Mouse (Mus musculus) liver, adult 2 months (tissue): ENCODE measurements at regions not wholly inside any gene's neighbourhood (a gene's known extent, or its start where the extent isn't known, plus 50 kb on each side); places are given as distances from the start of the nearest gene placed in this dataset.
A peak's percentile ranks its signal among the peaks of the same experiment; 100 is the strongest.

Experiments
- DNase-seq: peaks from one replicate; pipeline ENCODE4 v3.0.0-alpha.2; 2011; ENCODE audit warnings: low read depth, low spot score; ENCODE audit errors: extremely low read depth
- H3K27ac ChIP-seq: fragments of 200-500 bp; replicated peaks from 2 replicates; pipeline ENCODE4 v1.5.1; 2012; ENCODE audit warnings: low read depth, mild to moderate bottlenecking, control low read depth, inconsistent platforms, low read length; ENCODE audit not compliant: insufficient read depth
- H3K27me3 ChIP-seq: fragments of 200-500 bp; 2 replicates; pipeline ENCODE4 v1.6.1; 2012; ENCODE audit warnings: mild to moderate bottlenecking, moderate library complexity, low read length, inconsistent platforms; ENCODE audit not compliant: control insufficient read depth, insufficient read depth
- H3K36me3 ChIP-seq: fragments of 200-500 bp; 2 replicates; pipeline ENCODE4 v1.6.1; 2012; ENCODE audit warnings: low read length, inconsistent platforms; ENCODE audit not compliant: control insufficient read depth, insufficient read depth
- H3K4me1 ChIP-seq: fragments of 200-500 bp; 2 replicates; pipeline ENCODE4 v1.6.1; 2011; ENCODE audit warnings: low read length; ENCODE audit not compliant: control insufficient read depth, insufficient read depth
- H3K4me3 ChIP-seq: fragments of 200-500 bp; 2 replicates; pipeline ENCODE4 v1.5.1; 2011; ENCODE audit warnings: low read depth, mild to moderate bottlenecking, control low read depth, low read length, moderate library complexity; ENCODE audit not compliant: insufficient read depth
- H3K79me2 ChIP-seq: fragments of 200-500 bp; 2 replicates; pipeline ENCODE4 v1.6.1; 2012; ENCODE audit warnings: inconsistent platforms, mild to moderate bottlenecking, low read length, moderate library complexity; ENCODE audit not compliant: control insufficient read depth, insufficient read depth
- H3K9ac ChIP-seq: fragments of 200-500 bp; 2 replicates; pipeline ENCODE4 v1.6.1; 2012; ENCODE audit warnings: low read depth, mild to moderate bottlenecking, control low read depth, inconsistent platforms, low read length
- CTCF ChIP-seq: fragments of 200-500 bp; IDR thresholded peaks from 2 replicates; pipeline ENCODE4 v1.5.1; 2011; ENCODE audit warnings: low read depth, low read length, control low read depth
- POLR2A ChIP-seq: fragments of 200-500 bp; IDR thresholded peaks from 2 replicates; pipeline ENCODE4 v1.6.1; 2011; ENCODE audit warnings: low read length, control low read depth; ENCODE audit not compliant: insufficient read depth; ENCODE audit errors: extremely low read depth
- WGBS: fragments of 180-500 bp; shearing (Covaris S2); methylation state at CpG from one replicate; pipeline ENCODE4 v1.1.7; 2018; 5-methylcytosine and 5-hydroxymethylcytosine counted together

GRCm38 (mm10) chr1:88968142-88968541 lies 102.1 kb upstream of the Sh3bp4 start:
- DNase-seq, result peak; percentile 11
- Histone ChIP-seq H3K27me3 (no peaks in the 10 kb centered on the region), H3K9ac (no peak overlapping the region), H3K4me1 (no peaks in the 10 kb centered on the region), H3K27ac (no peak overlapping the region), H3K36me3 (no peaks in the 10 kb centered on the region), H3K79me2 (no peaks in the 10 kb centered on the region), H3K4me3 (no peak overlapping the region)
- TF ChIP-seq CTCF (no peak), POLR2A (no peak)
- WGBS, result 80% methylated on average over 7 of the region's 7 CpGs

- 96% methylated on average over 7 of the region's 7 CpGs for WGBS
- H3K79me2 ChIP-seq, result no peaks in the 10 kb centered on the region
- H3K4me3 ChIP-seq, result no peak overlapping the region
- H3K4me1 ChIP-seq, result no peaks in the 10 kb centered on the region
- H3K9ac ChIP-seq, result no peak overlapping the region
- no peaks in the 10 kb centered on the region for H3K36me3 ChIP-seq
- H3K27ac ChIP-seq, result no peak overlapping the region
- no peak for DNase-seq
- no peak for TF ChIP-seq POLR2A
- TF ChIP-seq CTCF, result no peak
- H3K27me3 ChIP-seq, result no peaks in the 10 kb centered on the region
These were observed 101.2 kb upstream of the Sh3bp4 start for GRCm38 (mm10) chr1:88969016-88969415.

GRCm38 (mm10) chr1:88969630-88970029 lies 100.6 kb upstream of the Sh3bp4 start:
- 98% methylated on average over 3 of the region's 3 CpGs for WGBS
- Histone ChIP-seq H3K79me2 (no peaks in the 10 kb centered on the region), H3K27ac (no peak overlapping the region), H3K9ac (no peak overlapping the region), H3K4me1 (no peaks in the 10 kb centered on the region), H3K4me3 (no peak overlapping the region), H3K36me3 (no peaks in the 10 kb centered on the region), H3K27me3 (no peaks in the 10 kb centered on the region)
- no peak for DNase-seq
- no peak for TF ChIP-seq CTCF

GRCm38 (mm10) chr1:88976101-88976500 lies 94.1 kb upstream of the Sh3bp4 start:
- H3K27ac ChIP-seq, result no peak overlapping the region
- TF ChIP-seq CTCF (no peak), POLR2A (no peak)
- WGBS, result 25% methylated on average over 8 of the region's 8 CpGs
- H3K9ac ChIP-seq, result no peak overlapping the region
- no peaks in the 10 kb centered on the region for H3K79me2 ChIP-seq
- H3K4me1 ChIP-seq, result no peaks in the 10 kb centered on the region; the same call in 1 of the 2 replicates
- no peak overlapping the region for H3K4me3 ChIP-seq
- peak; percentile 69 for DNase-seq
- H3K36me3 ChIP-seq, result no peaks in the 10 kb centered on the region
- no peaks in the 10 kb centered on the region for H3K27me3 ChIP-seq

GRCm38 (mm10) chr1:88988011-88988695 lies 82.1 kb upstream of the Sh3bp4 start:
- H3K79me2 ChIP-seq, result no peaks in the 10 kb centered on the region
- H3K4me3 ChIP-seq, result no peak overlapping the region
- DNase-seq, result no peak
- no peaks in the 10 kb centered on the region for H3K4me1 ChIP-seq
- H3K9ac ChIP-seq, result no peak overlapping the region
- no peaks in the 10 kb centered on the region for H3K27me3 ChIP-seq
- H3K27ac ChIP-seq, result no peak overlapping the region
- H3K36me3 ChIP-seq, result no peaks in the 10 kb centered on the region
- TF ChIP-seq CTCF (no peak), POLR2A (no peak)

- Histone ChIP-seq H3K27me3 (no peaks in the 10 kb centered on the region), H3K9ac (no peak overlapping the region), H3K27ac (no peak overlapping the region), H3K36me3 (no peaks in the 10 kb centered on the region), H3K79me2 (no peaks in the 10 kb centered on the region), H3K4me3 (no peak overlapping the region), H3K4me1 (no peaks in the 10 kb centered on the region)
- no peak for TF ChIP-seq POLR2A
- TF ChIP-seq CTCF, result no peak
- no peak for DNase-seq
- 82% methylated on average over 12 of the region's 12 CpGs for WGBS
These were observed 75.5 kb upstream of the Sh3bp4 start for GRCm38 (mm10) chr1:88994588-88995331.
